Mouse (Mus musculus) forebrain, embryonic 10.5 days (tissue): ENCODE data around the gene Exo5. TPM values are rescaled to one million over a fixed set of nuclear protein-coding genes. Genes with fewer than 3 reads are reported as not detected.

ENCODE experiments used
- DNase-seq: peaks from one replicate; pipeline ENCODE4 v3.0.0-alpha.2; 2017; ENCODE audit warnings: low spot score; ENCODE audit errors: extremely low spot score
- H3K27ac ChIP-seq: fragments of 300-500 bp; sonication (generic); 2 replicates; pipeline ENCODE4 v1.5.1; 2016; ENCODE audit warnings: mild to moderate bottlenecking
- H3K27me3 ChIP-seq: fragments of 300-500 bp; sonication (generic); 2 replicates; pipeline ENCODE4 v1.6.1; 2016; ENCODE audit warnings: mild to moderate bottlenecking; ENCODE audit not compliant: poor library complexity, severe bottlenecking
- H3K36me3 ChIP-seq: fragments of 300-500 bp; sonication (generic); replicated peaks from 2 replicates; pipeline ENCODE4 v1.6.1; 2016; ENCODE audit warnings: mild to moderate bottlenecking, moderate library complexity
- H3K4me1 ChIP-seq: fragments of 300-500 bp; sonication (generic); 2 replicates; pipeline ENCODE4 v1.6.1; 2016
- H3K4me3 ChIP-seq: fragments of 300-500 bp; sonication (generic); 2 replicates; pipeline ENCODE4 v1.5.1; 2016; ENCODE audit warnings: mild to moderate bottlenecking, moderate library complexity
- H3K9me3 ChIP-seq: fragments of 300-500 bp; sonication (generic); 2 replicates; pipeline ENCODE4 v1.6.1; 2016; ENCODE audit warnings: mild to moderate bottlenecking, moderate library complexity
- WGBS: fragments of 180-500 bp; shearing (Covaris S2); methylation state at CpG from one replicate; pipeline ENCODE4 v1.1.7; 2016; 5-methylcytosine and 5-hydroxymethylcytosine counted together
- polyA plus RNA-seq: library from polyadenylated mRNA; unstranded; fragments of >200 nt; fragmentation: Nextera tagmentation; extraction: Ambion mirVana; gene quantifications from 2 replicates; pipeline ENCODE4 v1.2.1, GENCODE M21; 2016

Gene Exo5
- polyA plus RNA-seq, 1 experiment from 2014 or later, result 36.2 TPM

- H3K4me3 ChIP-seq, result no peak overlapping the region
- no peaks in the 10 kb centered on the region for H3K27me3 ChIP-seq
- peaks cover 22% of the 10 kb centered on the region for H3K4me1 ChIP-seq
- 0 out of 2 replicates have a peak overlapping the region, but pooled peaks have one; percentile 30 for H3K27ac ChIP-seq
- no peak for DNase-seq
- 77% methylated on average over 7 of the region's 7 CpGs for WGBS
- no peaks in the 10 kb centered on the region for H3K36me3 ChIP-seq
- no peaks in the 10 kb centered on the region for H3K9me3 ChIP-seq
Measured at GRCm38 (mm10) chr4:120895226-120895625, 29.6 kb downstream of the Exo5 start.

DNA sequence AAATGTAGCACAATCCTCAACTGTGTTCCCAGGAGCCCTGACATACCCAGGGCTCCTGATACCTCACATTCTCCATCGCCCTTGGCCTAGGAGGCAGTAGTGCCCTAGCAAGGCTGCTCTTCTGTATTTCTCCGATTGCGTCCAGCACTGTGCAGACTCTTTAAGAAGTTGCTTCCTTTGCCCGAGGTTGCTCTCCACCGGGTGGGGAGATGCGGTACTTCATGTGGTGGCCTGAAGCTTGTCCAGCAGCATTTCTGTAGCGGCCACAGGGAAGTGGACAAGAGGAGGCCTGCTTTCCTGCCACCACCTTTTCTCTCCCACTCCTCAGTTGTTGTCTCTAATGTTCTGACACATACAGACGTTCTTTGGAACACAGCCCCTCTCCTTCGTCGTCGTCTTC, 30.2 kb downstream of the Exo5 start:
- 82% methylated on average over 11 of the region's 11 CpGs for WGBS
- H3K27me3 ChIP-seq, result no peaks in the 10 kb centered on the region
- no peak for DNase-seq
- peaks cover 26% of the 10 kb centered on the region for H3K4me1 ChIP-seq
- no peaks in the 10 kb centered on the region for H3K36me3 ChIP-seq
- H3K9me3 ChIP-seq, result no peaks in the 10 kb centered on the region
- H3K4me3 ChIP-seq, result no peak overlapping the region
- H3K27ac ChIP-seq, result 0 out of 2 replicates have a peak overlapping the region, but pooled peaks have one; percentile 30

DNA sequence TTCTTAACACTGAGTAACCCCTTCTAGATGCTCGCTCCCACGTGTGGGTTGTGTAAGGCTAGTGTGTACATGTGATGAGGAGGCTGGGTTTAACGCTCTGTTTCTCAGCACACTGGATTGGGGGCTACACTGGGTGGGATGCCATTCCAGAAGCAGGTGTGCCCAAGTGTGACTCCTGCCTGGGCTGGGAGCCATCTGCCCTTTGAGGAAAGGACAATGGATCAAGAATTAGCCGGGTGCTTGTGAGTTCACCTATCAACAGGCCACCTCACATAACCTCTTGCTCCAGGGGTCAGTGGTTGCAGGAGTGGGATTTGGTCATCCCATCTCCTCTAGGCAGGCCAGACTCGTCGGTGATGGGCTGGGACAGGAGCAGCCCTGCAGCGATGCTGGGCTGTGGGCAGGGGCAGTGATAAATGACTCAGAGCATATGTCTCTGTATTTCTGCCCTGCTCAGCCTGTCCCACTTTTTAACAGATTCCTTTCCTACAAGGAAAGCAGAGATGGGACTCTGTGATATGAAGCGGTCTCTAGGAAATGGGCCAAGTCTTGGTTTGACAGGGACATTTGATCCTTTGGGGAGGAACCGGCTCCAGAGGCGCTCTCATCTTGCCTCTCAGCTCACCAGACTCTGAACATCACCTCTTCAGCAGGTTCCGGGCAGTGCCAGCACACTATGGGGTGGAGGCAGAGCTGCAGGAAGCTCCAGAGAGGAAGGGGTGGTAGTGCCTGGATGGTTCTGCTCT, 31.0 kb downstream of the Exo5 start:
- 82% methylated on average over 11 of the region's 11 CpGs for WGBS
- Histone ChIP-seq H3K27me3 (no peaks in the 10 kb centered on the region), H3K27ac (no peak overlapping the region), H3K9me3 (no peaks in the 10 kb centered on the region), H3K4me1 (peaks cover 34% of the 10 kb centered on the region), H3K4me3 (no peak overlapping the region), H3K36me3 (no peaks in the 10 kb centered on the region)
- DNase-seq, result no peak

- no peaks in the 10 kb centered on the region for H3K27me3 ChIP-seq
- 0 out of 2 replicates have a peak overlapping the region, but pooled peaks have one; percentile 6 for H3K27ac ChIP-seq
- WGBS, result 76% methylated on average over 1 of the region's 1 CpGs
- DNase-seq, result no peak
- H3K9me3 ChIP-seq, result no peaks in the 10 kb centered on the region
- no peaks in the 10 kb centered on the region for H3K36me3 ChIP-seq
- peaks cover 35% of the 10 kb centered on the region for H3K4me1 ChIP-seq
- no peak overlapping the region for H3K4me3 ChIP-seq
Measured at GRCm38 (mm10) chr4:120892516-120892915, 32.3 kb downstream of the Exo5 start.

- no peaks in the 10 kb centered on the region for H3K36me3 ChIP-seq
- no peaks in the 10 kb centered on the region for H3K27me3 ChIP-seq
- no peak for DNase-seq
- H3K9me3 ChIP-seq, result no peaks in the 10 kb centered on the region
- H3K4me1 ChIP-seq, result peaks cover 38% of the 10 kb centered on the region
- no peak overlapping the region for H3K27ac ChIP-seq
- H3K4me3 ChIP-seq, result no peak overlapping the region
Measured at GRCm38 (mm10) chr4:120891960-120892359, 32.9 kb downstream of the Exo5 start.

DNA sequence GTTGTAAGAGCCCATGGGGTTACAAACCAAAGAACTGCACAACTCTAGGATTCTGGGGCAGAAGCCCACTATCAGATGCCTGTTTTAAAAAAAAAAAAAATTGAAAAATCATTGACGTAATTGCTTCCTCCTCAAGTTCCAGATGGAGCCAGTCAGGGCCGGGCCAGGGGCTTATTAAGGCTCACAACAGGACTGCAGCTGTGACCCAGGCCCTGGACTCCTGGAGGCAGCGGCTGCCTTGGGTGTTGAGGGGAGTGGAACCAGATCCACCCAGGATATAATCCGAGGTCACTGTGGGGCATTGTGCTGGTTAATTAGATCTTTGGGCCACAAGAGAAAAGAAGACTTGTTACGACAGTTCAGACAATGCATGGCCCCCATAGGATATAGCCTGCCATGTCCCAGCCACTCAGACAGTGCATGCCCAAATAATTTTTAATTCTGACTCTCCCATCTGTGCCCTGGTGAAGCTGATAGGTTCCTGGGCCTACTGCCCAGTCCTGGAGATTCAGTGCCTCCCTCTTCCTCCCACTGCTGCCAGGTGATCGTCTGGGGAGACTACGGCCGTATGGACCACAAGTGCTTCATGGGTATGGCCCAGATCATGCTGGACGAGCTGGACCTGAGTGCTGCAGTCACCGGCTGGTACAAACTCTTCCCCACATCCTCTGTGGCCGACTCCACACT, 33.9 kb downstream of the Exo5 start:
- H3K9me3 ChIP-seq, result no peaks in the 10 kb centered on the region
- H3K4me1 ChIP-seq, result peaks cover 40% of the 10 kb centered on the region
- H3K4me3 ChIP-seq, result no peak overlapping the region
- no peaks in the 10 kb centered on the region for H3K27me3 ChIP-seq
- WGBS, result 63% methylated on average over 11 of the region's 11 CpGs
- H3K36me3 ChIP-seq, result no peaks in the 10 kb centered on the region
- no peak for DNase-seq
- peak overlapping the region; percentile 45 for H3K27ac ChIP-seq

DNA sequence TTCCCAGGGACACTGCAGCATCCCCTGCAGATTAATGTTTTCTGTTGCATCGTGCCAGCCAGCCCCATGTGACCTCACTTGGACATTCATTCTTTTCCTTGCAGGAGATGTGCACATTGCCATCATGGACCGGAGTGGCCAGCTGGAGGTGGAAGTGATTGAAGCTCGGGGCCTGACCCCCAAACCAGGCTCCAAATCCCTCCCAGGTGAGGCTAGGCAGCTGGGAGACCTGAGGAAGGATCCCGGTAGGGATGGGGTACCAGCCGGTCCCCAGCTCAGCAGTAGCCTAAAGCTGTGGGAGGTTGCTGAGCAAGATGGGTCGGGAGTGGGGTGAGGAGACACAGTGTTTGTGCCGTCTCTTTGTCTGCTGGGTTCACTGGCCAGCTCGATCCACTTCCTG, 35.9 kb downstream of the Exo5 start:
- Histone ChIP-seq H3K36me3 (no peaks in the 10 kb centered on the region), H3K27ac (no peak overlapping the region), H3K27me3 (no peaks in the 10 kb centered on the region), H3K4me3 (no peak overlapping the region), H3K4me1 (peaks cover 41% of the 10 kb centered on the region), H3K9me3 (no peaks in the 10 kb centered on the region)
- 66% methylated on average over 8 of the region's 8 CpGs for WGBS
- DNase-seq, result no peak

GRCm38 (mm10) chr4:120887381-120888112, 37.3 kb downstream of the Exo5 start:
- no peak overlapping the region for H3K27ac ChIP-seq
- peaks cover 48% of the 10 kb centered on the region for H3K4me1 ChIP-seq
- no peaks in the 10 kb centered on the region for H3K9me3 ChIP-seq
- WGBS, result 31% methylated on average over 8 of the region's 8 CpGs
- H3K27me3 ChIP-seq, result no peaks in the 10 kb centered on the region
- DNase-seq, result peak; percentile 43
- no peak overlapping the region for H3K4me3 ChIP-seq
- no peaks in the 10 kb centered on the region for H3K36me3 ChIP-seq

- Histone ChIP-seq H3K27me3 (no peaks in the 10 kb centered on the region), H3K27ac (no peak overlapping the region), H3K9me3 (no peaks in the 10 kb centered on the region), H3K4me3 (no peak overlapping the region), H3K36me3 (no peaks in the 10 kb centered on the region), H3K4me1 (peaks cover 55% of the 10 kb centered on the region)
- DNase-seq, result no peak
- 82% methylated on average over 5 of the region's 5 CpGs for WGBS
Measured at GRCm38 (mm10) chr4:120886811-120887210, 38.0 kb downstream of the Exo5 start.

DNA sequence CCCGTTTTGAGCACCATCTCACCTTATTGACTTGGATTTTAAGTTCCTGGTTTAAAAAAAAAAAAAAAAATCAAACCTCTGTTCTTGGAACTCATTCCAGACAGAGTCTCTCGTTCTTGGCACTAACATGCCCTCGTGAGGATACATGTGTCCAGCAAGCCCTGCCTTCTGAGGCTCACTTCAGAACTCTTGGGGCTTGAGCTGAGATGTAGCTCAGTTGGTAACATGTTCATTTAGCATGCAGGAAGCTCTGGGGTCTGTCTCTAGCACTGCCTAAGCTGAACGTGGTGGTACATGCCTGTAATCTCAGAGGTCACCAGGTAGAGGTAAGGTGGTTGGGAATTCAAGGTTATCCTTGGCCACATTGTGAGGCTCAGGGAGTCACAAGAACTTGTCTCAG, 38.7 kb downstream of the Exo5 start:
- Histone ChIP-seq H3K27ac (no peak overlapping the region), H3K9me3 (no peaks in the 10 kb centered on the region), H3K4me3 (no peak overlapping the region), H3K36me3 (no peaks in the 10 kb centered on the region), H3K4me1 (peaks cover 58% of the 10 kb centered on the region), H3K27me3 (no peaks in the 10 kb centered on the region)
- 65% methylated on average over 4 of the region's 4 CpGs for WGBS
- DNase-seq, result no peak

DNA sequence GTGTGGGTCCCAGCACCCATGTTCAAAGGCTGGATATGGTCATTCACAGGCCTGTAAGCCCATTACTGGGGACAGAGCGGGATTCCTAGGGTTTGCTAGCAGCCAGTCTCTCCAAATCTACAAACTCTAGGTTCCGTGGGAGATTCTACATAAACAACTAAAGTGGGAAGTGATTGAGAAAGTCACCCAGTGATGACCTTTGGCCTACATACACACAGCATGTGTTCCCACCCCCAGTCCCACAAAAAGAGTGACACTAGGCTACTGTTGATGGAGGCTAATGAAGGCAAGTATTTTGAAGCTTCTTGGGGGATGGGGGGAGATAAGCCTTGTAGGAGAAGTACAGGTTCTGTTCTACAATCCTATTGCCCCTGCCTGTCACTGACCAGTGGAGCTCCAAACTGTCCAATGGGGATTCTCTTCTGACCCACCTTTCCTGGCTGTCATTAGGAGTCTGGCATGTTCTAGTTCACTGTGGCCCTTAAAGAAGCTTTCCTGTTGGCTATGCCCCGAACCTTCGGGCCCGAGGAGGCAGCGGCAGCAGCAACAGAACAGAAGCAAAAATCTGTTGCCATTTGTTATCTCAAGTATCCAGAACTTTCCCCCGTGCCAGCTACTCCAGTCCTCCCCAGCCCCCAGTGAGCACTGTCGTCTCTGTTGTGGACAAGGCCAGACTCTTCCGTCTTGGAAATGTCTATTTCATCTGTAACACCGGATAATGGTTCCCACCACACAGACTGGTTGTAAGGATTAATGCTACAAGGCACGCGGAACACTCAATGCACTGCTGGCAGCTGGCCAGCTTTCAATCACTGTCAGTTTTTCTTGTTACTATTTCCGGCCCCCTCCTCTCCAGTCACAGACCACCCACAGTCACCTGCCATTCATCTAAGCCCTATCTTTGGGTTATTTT, 39.4 kb downstream of the Exo5 start:
- WGBS, result 73% methylated on average over 13 of the region's 13 CpGs
- Histone ChIP-seq H3K27me3 (no peaks in the 10 kb centered on the region), H3K9me3 (no peaks in the 10 kb centered on the region)

GRCm38 (mm10) chr4:120882002-120882625, 42.7 kb downstream of the Exo5 start:
- DNase-seq, result peak; percentile 49
- H3K36me3 ChIP-seq, result no peaks in the 10 kb centered on the region
- H3K27ac ChIP-seq, result peak overlapping the region; percentile 62; the same call in 1 of the 2 replicates
- WGBS, result 44% methylated on average over 5 of the region's 5 CpGs
- no peak overlapping the region for H3K4me3 ChIP-seq
- no peaks in the 10 kb centered on the region for H3K27me3 ChIP-seq
- H3K9me3 ChIP-seq, result no peaks in the 10 kb centered on the region
- H3K4me1 ChIP-seq, result peaks cover 34% of the 10 kb centered on the region

More for the DNA sequence above, 39.4 kb downstream of the Exo5 start:
- no peak for DNase-seq
- Histone ChIP-seq H3K4me1 (peaks cover 52% of the 10 kb centered on the region), H3K27ac (no peak overlapping the region), H3K36me3 (no peaks in the 10 kb centered on the region), H3K4me3 (no peak overlapping the region)
